Mouse (Mus musculus) heart, embryonic 14.5 days (tissue): Measurements from ENCODE around the gene Tmem107. TPM values are rescaled to one million over a fixed set of nuclear protein-coding genes. Genes with fewer than 3 reads are reported as not detected.

ENCODE experiments used
- ATAC-seq: fragments of 200-750 bp; cut with Nextera tagmentation; 2 replicates; pipeline ENCODE4 v1.8.0; 2017; ENCODE audit warnings: low read depth, moderate TSS enrichment; ENCODE audit not compliant: insufficient number of reproducible peaks, insufficient read depth, low FRiP score
- H3K27ac ChIP-seq, 2 experiments: fragments of 200-500 bp in 1 of 2; fragments of 300-500 bp in 1 of 2; sonication (generic) in 1 of 2; replicated peaks in 1 of 2; 2 replicates each; pipeline ENCODE4 v1.5.1; 2012 to 2014; ENCODE audit warnings: low read depth in 2 of 2, low read length in 2 of 2, control low read depth in 1 of 2, mild to moderate bottlenecking in 1 of 2, mixed read lengths in 1 of 2; ENCODE audit not compliant: control insufficient read depth in 1 of 2, insufficient read depth in 1 of 2
- H3K27me3 ChIP-seq: fragments of 300-500 bp; sonication (generic); 2 replicates; pipeline ENCODE4 v1.6.1; 2014; ENCODE audit warnings: mild to moderate bottlenecking, low read length, control low read depth; ENCODE audit not compliant: control insufficient read depth, insufficient read depth
- H3K36me3 ChIP-seq: fragments of 300-500 bp; sonication (generic); 2 replicates; pipeline ENCODE4 v1.6.1; 2014; ENCODE audit warnings: mild to moderate bottlenecking, control low read depth, low read length, mixed read lengths; ENCODE audit not compliant: control insufficient read depth, insufficient read depth
- H3K4me1 ChIP-seq, 2 experiments: fragments of 200-500 bp in 1 of 2; fragments of 300-500 bp in 1 of 2; sonication (generic) in 1 of 2; 2 replicates each; pipeline ENCODE4 v1.6.1; 2012 to 2014; ENCODE audit warnings: low read length in 2 of 2, control low read depth in 1 of 2, mixed read lengths in 1 of 2; ENCODE audit not compliant: control insufficient read depth in 2 of 2, insufficient read depth in 2 of 2
- H3K4me2 ChIP-seq: fragments of 300-500 bp; sonication (generic); 2 replicates; pipeline ENCODE4 v1.6.1; 2014; ENCODE audit warnings: mild to moderate bottlenecking, low read length
- H3K4me3 ChIP-seq, 2 experiments: fragments of 200-500 bp in 1 of 2; fragments of 300-500 bp in 1 of 2; sonication (generic) in 1 of 2; 2 replicates each; pipeline ENCODE4 v1.5.1; 2012 to 2014; ENCODE audit warnings: low read length in 2 of 2, mild to moderate bottlenecking in 2 of 2, control low read depth in 1 of 2, low read depth in 1 of 2, moderate library complexity in 1 of 2; ENCODE audit not compliant: control insufficient read depth in 1 of 2, insufficient read depth in 1 of 2
- H3K9ac ChIP-seq: fragments of 300-500 bp; sonication (generic); 2 replicates; pipeline ENCODE4 v1.6.1; 2014; ENCODE audit warnings: mild to moderate bottlenecking, low read length
- H3K9me3 ChIP-seq: fragments of 300-500 bp; sonication (generic); 2 replicates; pipeline ENCODE4 v1.6.1; 2016; ENCODE audit warnings: low read length, control low read depth; ENCODE audit not compliant: control insufficient read depth
- WGBS: fragments of 180-500 bp; shearing (Covaris S2); extraction: QIAGEN DNeasy Blood & Tissue Kit; methylation state at CpG from one replicate; pipeline ENCODE4 v1.1.7; 2014; 5-methylcytosine and 5-hydroxymethylcytosine counted together
- polyA plus RNA-seq: library from polyadenylated mRNA; unstranded; fragments of >200 nt; fragmentation: Nextera tagmentation; extraction: Ambion mirVana; gene quantifications from 2 replicates; pipeline ENCODE4 v1.2.1, GENCODE M21; 2014

Tmem107 gene
- polyA plus RNA-seq, 1 experiment from 2014 or later: 33.5 TPM

GRCm38 (mm10) chr11:69050748-69051147, 19.9 kb upstream of the Tmem107 start:
- no peak overlapping the region for H3K9ac ChIP-seq
- no peak overlapping the region for H3K4me3 ChIP-seq
- H3K4me1 ChIP-seq: peaks cover 5 to 11% of the 10 kb centered on the region in 2 experiments; a peak in 3 of 4 replicates
- peaks cover 53% of the 10 kb centered on the region for H3K36me3 ChIP-seq
- WGBS: 87% methylated on average over 8 of the region's 8 CpGs
- H3K27me3 ChIP-seq: no peaks in the 10 kb centered on the region
- no peak overlapping the region for H3K27ac ChIP-seq
- H3K9me3 ChIP-seq: no peaks in the 10 kb centered on the region
- H3K4me2 ChIP-seq: no peak overlapping the region
- no peak for ATAC-seq

- Histone ChIP-seq H3K9ac (no peak overlapping the region), H3K4me2 (no peak overlapping the region), H3K4me3 (no peak overlapping the region), H3K27me3 (no peaks in the 10 kb centered on the region), H3K9me3 (no peaks in the 10 kb centered on the region), H3K4me1 (peaks cover 3 to 6% of the 10 kb centered on the region in 2 experiments; a peak in 3 of 4 replicates), H3K36me3 (peaks cover 53% of the 10 kb centered on the region), H3K27ac (no peak overlapping the region)
- ATAC-seq: no peak
- 84% methylated on average over 4 of the region's 4 CpGs for WGBS
These were observed 18.8 kb upstream of the Tmem107 start for GRCm38 (mm10) chr11:69051771-69052170.

DNA sequence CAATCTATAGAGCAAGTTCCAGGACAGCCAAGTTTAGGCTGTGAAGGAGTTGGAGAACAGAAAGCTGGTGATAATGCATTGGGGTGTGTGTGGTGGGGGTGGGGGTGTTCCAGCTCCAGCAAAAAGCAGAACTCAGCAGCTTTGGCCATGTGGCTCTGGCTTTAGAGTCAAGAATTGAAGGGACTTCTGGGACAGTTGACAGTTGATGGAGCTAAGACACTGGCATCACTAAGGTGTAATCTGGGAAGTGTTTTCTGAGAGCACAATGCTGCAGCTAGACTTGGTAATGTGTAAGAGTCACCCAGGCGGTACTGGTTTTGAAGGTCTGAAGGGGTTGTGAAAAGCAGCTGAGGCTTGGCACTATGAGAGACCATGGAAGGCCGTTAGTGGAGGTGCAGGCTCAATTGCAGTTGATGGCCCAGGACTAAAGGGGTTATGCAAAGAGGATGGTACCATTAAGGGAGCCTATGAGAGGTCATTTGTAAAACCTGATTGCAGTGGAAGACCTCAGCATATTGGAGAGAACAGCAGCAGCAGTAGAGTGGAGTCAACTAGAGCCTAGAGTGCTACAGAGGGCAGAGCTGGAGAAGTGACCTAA, 17.7 kb upstream of the Tmem107 start:
- no peak overlapping the region for H3K9ac ChIP-seq
- peaks cover 48% of the 10 kb centered on the region for H3K36me3 ChIP-seq
- H3K4me3 ChIP-seq: no peak overlapping the region
- no peak for ATAC-seq
- no peaks in the 10 kb centered on the region for H3K27me3 ChIP-seq
- 89% methylated on average over 2 of the region's 2 CpGs for WGBS
- H3K9me3 ChIP-seq: no peaks in the 10 kb centered on the region
- H3K4me2 ChIP-seq: no peak overlapping the region
- no peaks in the 10 kb centered on the region; a peak in 1 of 4 replicates for H3K4me1 ChIP-seq
- H3K27ac ChIP-seq: no peak overlapping the region

DNA sequence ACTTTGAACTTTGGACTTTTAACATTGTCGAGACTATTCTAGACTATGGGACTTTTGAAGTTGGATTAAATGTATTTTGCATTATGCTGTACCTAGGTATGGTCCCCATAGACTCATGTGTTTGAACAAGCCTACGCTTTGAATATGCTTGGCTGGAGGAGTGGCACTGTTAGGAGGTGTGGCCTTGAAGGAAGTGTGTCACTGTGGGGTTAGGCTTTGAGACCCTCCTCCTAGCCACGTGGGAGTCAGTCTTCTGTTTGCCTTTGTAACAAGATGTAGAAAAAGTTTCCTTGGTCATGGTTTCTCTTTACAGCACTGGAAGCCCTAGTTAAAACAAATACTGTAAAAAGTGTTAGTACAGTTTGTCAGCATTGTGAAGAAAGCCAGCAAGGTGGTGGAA, 16.8 kb upstream of the Tmem107 start:
- no peaks in the 10 kb centered on the region for H3K27me3 ChIP-seq
- H3K9me3 ChIP-seq: no peaks in the 10 kb centered on the region
- no peak overlapping the region for H3K4me3 ChIP-seq
- ATAC-seq: no peak
- H3K36me3 ChIP-seq: peaks cover 39% of the 10 kb centered on the region
- peaks cover 4 to 8% of the 10 kb centered on the region in 2 experiments for H3K4me1 ChIP-seq
- H3K9ac ChIP-seq: no peak overlapping the region
- no peak overlapping the region for H3K4me2 ChIP-seq
- WGBS: 71% methylated on average over 3 of the region's 3 CpGs
- H3K27ac ChIP-seq: no peak overlapping the region

- Histone ChIP-seq H3K36me3 (peaks cover 7% of the 10 kb centered on the region; the same call in 1 of the 2 replicates), H3K27ac (peak overlapping the region; percentile 77 to 84), H3K27me3 (no peaks in the 10 kb centered on the region), H3K9ac (peak overlapping the region; percentile 93), H3K4me3 (peak overlapping the region; percentile 83 to 95), H3K4me2 (peak overlapping the region; percentile 85), H3K4me1 (peaks cover 11 to 21% of the 10 kb centered on the region in 2 experiments), H3K9me3 (no peaks in the 10 kb centered on the region)
- no peak for ATAC-seq
- 59% methylated on average over 2 of the region's 2 CpGs for WGBS
These were observed 12.3 kb upstream of the Tmem107 start for GRCm38 (mm10) chr11:69058265-69058664.

GRCm38 (mm10) chr11:69058729-69059356, 11.8 kb upstream of the Tmem107 start:
- H3K4me3 ChIP-seq: peak overlapping the region; percentile 83 to 95
- H3K27me3 ChIP-seq: no peaks in the 10 kb centered on the region
- ATAC-seq: no peak
- no peaks in the 10 kb centered on the region for H3K9me3 ChIP-seq
- peaks cover 11 to 21% of the 10 kb centered on the region in 2 experiments for H3K4me1 ChIP-seq
- peak overlapping the region; percentile 93 for H3K9ac ChIP-seq
- peaks cover 3% of the 10 kb centered on the region; the same call in 1 of the 2 replicates for H3K36me3 ChIP-seq
- H3K4me2 ChIP-seq: peak overlapping the region; percentile 85
- 2% methylated on average over 19 of the region's 19 CpGs for WGBS
- H3K27ac ChIP-seq: peak overlapping the region; percentile 77 to 84

- Histone ChIP-seq H3K36me3 (no peaks in the 10 kb centered on the region), H3K4me1 (peaks cover 13 to 25% of the 10 kb centered on the region in 2 experiments), H3K9ac (peak within 1 kb of the TSS; percentile 93), H3K9me3 (no peaks in the 10 kb centered on the region), H3K4me3 (peak within 1 kb of the TSS; percentile 83 to 95), H3K4me2 (peak within 1 kb of the TSS; percentile 85), H3K27ac (peak within 1 kb of the TSS; percentile 84 to 95), H3K27me3 (no peaks in the 10 kb centered on the region)
- peak; percentile 90 for ATAC-seq
- WGBS: under 1% methylated on average over 63 of the region's 64 CpGs
These were observed 11.1 kb upstream of the Tmem107 start, which contains the start of gene Borcs6 for GRCm38 (mm10) chr11:69059357-69059974. Gene Borcs6, plus strand, starts transcription at chr11:69059717.
